Mouse (Mus musculus) liver, embryonic 13.5 days (tissue): ENCODE measurements around the gene Ankzf1. TPM values are rescaled to one million over a fixed set of nuclear protein-coding genes. Genes with fewer than 3 reads are reported as not detected.
"Not testable (repeated sequence)": the region's sequence is repeated elsewhere in the genome, so short reads cannot be mapped to it uniquely, and the experiment has no call there.

Experiments used
- ATAC-seq: fragments of 200-750 bp; cut with Nextera tagmentation; 2 replicates; pipeline ENCODE4 v1.8.0; 2017; ENCODE audit warnings: low read depth, mild to moderate bottlenecking, moderate number of reproducible peaks, moderate library complexity
- DNase-seq: peaks from one replicate; pipeline ENCODE4 v3.0.0; 2022
- H3K27ac ChIP-seq: fragments of 300-500 bp; sonication (generic); 2 replicates; pipeline ENCODE4 v1.5.1; 2015; ENCODE audit warnings: moderate library complexity, mild to moderate bottlenecking, inconsistent platforms
- H3K27me3 ChIP-seq: fragments of 300-500 bp; sonication (generic); 2 replicates; pipeline ENCODE4 v1.6.1; 2015; ENCODE audit warnings: mild to moderate bottlenecking, inconsistent platforms
- H3K36me3 ChIP-seq: fragments of 300-500 bp; sonication (generic); 2 replicates; pipeline ENCODE4 v1.6.1; 2015; ENCODE audit warnings: mild to moderate bottlenecking, inconsistent platforms
- H3K4me1 ChIP-seq: fragments of 300-500 bp; sonication (generic); replicated peaks from 2 replicates; pipeline ENCODE4 v1.6.1; 2015; ENCODE audit warnings: inconsistent platforms
- H3K4me2 ChIP-seq: fragments of 300-500 bp; sonication (generic); 2 replicates; pipeline ENCODE4 v1.6.1; 2015; ENCODE audit warnings: inconsistent platforms, mild to moderate bottlenecking, moderate library complexity
- H3K4me3 ChIP-seq: fragments of 300-500 bp; sonication (generic); replicated peaks from 2 replicates; pipeline ENCODE4 v1.5.1; 2015; ENCODE audit warnings: mild to moderate bottlenecking, inconsistent platforms
- H3K9ac ChIP-seq: fragments of 300-500 bp; sonication (generic); 2 replicates; pipeline ENCODE4 v1.6.1; 2015; ENCODE audit warnings: mild to moderate bottlenecking, inconsistent platforms
- H3K9me3 ChIP-seq: fragments of 300-500 bp; sonication (generic); replicated peaks from 2 replicates; pipeline ENCODE4 v1.6.1; 2016; ENCODE audit warnings: inconsistent platforms
- WGBS: fragments of 180-500 bp; shearing (Covaris S2); methylation state at CpG from one replicate; pipeline ENCODE4 v1.1.7; 2015; ENCODE audit not compliant: insufficient replicate concordance; 5-methylcytosine and 5-hydroxymethylcytosine counted together
- polyA plus RNA-seq: library from polyadenylated mRNA; unstranded; fragments of >200 nt; fragmentation: Nextera tagmentation; extraction: Ambion mirVana; gene quantifications from 2 replicates; pipeline ENCODE4 v1.2.1, GENCODE M21; 2015

The Ankzf1 gene
- polyA plus RNA-seq, 1 experiment from 2014 or later = 9.3 TPM

DNA sequence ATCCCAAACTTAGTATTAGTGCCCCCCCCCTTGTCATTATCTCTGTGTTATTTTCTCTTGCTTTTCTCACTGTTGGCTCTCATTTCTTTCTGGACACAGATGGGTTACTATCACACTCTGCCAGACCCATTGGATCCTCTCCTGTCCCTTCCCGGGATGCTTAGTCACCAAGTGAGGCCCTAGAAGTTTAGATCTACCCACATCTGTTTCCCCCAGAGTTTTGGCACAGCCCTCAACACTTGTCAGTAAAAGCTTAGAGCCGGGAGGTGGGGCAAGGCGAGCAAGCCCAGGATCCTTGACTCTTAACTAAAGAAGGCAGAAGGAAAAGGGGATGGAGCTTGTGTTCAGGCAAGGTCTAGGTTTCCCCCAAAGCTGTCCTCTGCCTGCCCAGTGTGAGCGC, 37.2 kb downstream of the Ankzf1 start:
- ATAC-seq = peak; percentile 90
- H3K9ac ChIP-seq = peak overlapping the region; percentile 58
- WGBS = 29% methylated on average over 4 of the region's 4 CpGs

DNA sequence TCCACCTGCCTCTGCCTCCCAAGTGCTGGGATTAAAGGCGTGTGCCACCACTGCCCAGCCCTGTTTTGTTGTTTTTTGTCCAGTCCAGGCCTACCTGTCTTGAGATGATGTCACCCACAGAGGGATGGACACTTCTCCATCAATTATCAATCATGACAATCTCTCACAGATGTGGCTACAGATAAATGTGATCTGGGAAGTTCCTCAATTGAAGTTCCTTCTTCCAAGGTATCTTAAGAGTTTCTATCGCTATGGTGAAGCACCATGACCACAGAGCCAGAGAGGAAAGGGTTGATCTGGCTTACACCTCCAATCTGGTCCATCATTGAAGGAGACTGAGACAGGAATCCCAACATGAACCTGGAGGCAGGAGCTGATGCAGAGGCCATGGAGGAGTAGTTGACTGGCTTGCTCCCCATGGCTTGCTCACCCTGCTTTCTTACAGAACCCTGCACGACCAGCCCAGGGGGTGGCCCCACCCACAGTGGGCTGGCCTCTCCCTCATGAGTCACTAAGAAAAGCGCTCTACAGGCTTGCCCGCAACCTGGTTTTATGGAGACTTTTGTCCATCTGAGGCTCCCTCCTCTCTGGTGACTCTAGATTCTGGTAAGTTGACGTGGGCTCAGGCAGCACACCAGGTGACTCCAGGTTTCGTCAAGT, 38.5 kb downstream of the Ankzf1 start:
- peaks cover 75% of the 10 kb centered on the region for H3K4me1 ChIP-seq
- peak overlapping the region; percentile 66; the same call in 1 of the 2 replicates for H3K27ac ChIP-seq
- ATAC-seq = 0 out of 2 replicates have a peak, but pooled peaks have one; percentile 33
- H3K36me3 ChIP-seq = no peaks in the 10 kb centered on the region
- H3K4me3 ChIP-seq = no peak overlapping the region
- 55% methylated on average over 7 of the region's 7 CpGs for WGBS
- H3K9ac ChIP-seq = no peak overlapping the region; the same call in 1 of the 2 replicates
- no peaks in the 10 kb centered on the region for H3K9me3 ChIP-seq
- H3K4me2 ChIP-seq = peak overlapping the region; percentile 23; the same call in 1 of the 2 replicates
- peak; percentile 38 for DNase-seq
- H3K27me3 ChIP-seq = no peaks in the 10 kb centered on the region

More for the DNA sequence above, 37.2 kb downstream of the Ankzf1 start:
- H3K27ac ChIP-seq = peak overlapping the region; percentile 92
- H3K4me2 ChIP-seq = peak overlapping the region; percentile 46
- H3K27me3 ChIP-seq = no peaks in the 10 kb centered on the region
- DNase-seq = peak; percentile 61
- H3K4me3 ChIP-seq = 0 out of 2 replicates have a peak overlapping the region, but pooled peaks have one; percentile 5
- H3K36me3 ChIP-seq = no peaks in the 10 kb centered on the region
- peaks cover 75% of the 10 kb centered on the region for H3K4me1 ChIP-seq
- no peaks in the 10 kb centered on the region for H3K9me3 ChIP-seq

DNA sequence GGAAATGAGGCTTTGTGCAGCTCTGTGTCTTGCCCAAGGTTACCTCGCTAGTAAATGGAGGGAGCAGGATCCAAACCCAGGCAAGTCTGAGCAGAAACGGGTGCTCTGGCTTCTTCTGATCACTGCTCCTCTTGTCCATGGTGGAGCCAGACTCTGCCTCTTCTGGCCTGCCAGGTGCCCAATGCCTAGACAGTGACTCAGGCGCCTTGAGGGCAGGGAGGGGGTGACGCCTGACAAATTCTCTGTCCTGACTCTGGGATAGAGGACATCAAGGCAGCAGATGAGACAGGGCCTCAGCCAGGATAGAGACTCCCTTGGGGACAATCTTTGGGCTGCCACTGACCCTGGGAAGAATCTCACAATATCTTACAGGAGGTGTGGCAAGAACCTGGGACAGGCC, 39.3 kb downstream of the Ankzf1 start:
- no peaks in the 10 kb centered on the region for H3K9me3 ChIP-seq
- H3K4me2 ChIP-seq = no peak overlapping the region
- ATAC-seq (no peak), DNase-seq (no peak)
- H3K27ac ChIP-seq = peak overlapping the region; percentile 66
- no peak overlapping the region for H3K4me3 ChIP-seq
- H3K27me3 ChIP-seq = no peaks in the 10 kb centered on the region
- peaks cover 75% of the 10 kb centered on the region for H3K4me1 ChIP-seq
- 59% methylated on average over 4 of the region's 4 CpGs for WGBS
- no peaks in the 10 kb centered on the region for H3K36me3 ChIP-seq
- peak overlapping the region; percentile 26 for H3K9ac ChIP-seq

DNA sequence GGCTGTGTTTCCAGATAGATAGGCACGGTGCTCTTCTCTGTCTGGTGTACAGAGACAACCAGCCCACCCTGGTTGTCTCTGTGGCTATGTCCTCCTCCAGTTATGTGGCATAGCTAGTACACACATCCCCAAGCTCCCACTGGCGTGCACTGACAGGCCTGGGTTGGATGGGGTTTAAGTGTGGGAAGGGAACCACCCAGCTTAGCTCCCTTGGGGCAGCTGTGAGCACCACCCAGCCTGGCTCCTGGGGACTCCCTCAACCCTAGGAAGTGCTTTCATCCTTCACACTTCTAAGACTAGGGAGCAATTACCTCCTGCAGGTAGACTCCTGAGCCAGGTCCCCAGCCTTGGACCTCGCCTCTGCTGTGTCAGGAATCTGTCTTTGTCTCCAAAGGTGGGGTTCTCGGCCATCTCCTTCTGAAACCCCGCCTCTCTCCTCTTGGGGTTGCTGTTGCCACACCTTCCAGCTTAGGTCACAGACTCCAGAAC, 39.8 kb downstream of the Ankzf1 start, which contains the start of gene A630095N17Rik:
Gene A630095N17Rik (minus strand): TSS at position 439 of the 489 bp plus-strand sequence.
- Histone ChIP-seq H3K4me2 (no peak within 1 kb of the TSS), H3K9me3 (no peaks in the 10 kb centered on the region), H3K36me3 (no peaks in the 10 kb centered on the region), H3K4me1 (peaks cover 72% of the 10 kb centered on the region), H3K27ac (peak within 1 kb of the TSS; percentile 66), H3K9ac (peak within 1 kb of the TSS; percentile 26), H3K4me3 (no peak within 1 kb of the TSS), H3K27me3 (no peaks in the 10 kb centered on the region)
- ATAC-seq (no peak), DNase-seq (no peak)
- 57% methylated on average over 5 of the region's 5 CpGs for WGBS

DNA sequence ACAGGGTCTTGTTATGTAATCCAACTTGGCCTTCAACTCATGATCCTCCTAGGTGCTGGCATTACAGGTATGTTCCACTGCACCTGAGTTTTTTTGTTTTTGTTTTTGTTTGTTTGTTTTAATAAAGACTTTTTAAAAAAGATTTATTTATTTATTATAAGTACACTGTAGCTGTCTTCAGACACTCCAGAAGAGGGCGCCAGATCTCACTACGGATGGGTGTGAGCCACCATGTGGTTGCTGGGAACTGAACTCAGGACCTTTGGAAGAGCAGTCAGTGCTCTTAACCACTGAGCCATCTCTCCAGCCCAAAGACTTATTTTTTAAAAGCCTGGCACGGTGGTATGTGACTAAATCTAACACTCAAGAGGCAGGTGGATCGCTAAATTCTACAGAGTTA, 40.5 kb downstream of the Ankzf1 start:
- H3K27me3 ChIP-seq, ATAC-seq, DNase-seq, H3K27ac ChIP-seq, H3K4me3 ChIP-seq, H3K9me3 ChIP-seq, H3K4me2 ChIP-seq, H3K36me3 ChIP-seq, H3K9ac ChIP-seq: not testable (repeated sequence)
- peaks cover 73% of the 10 kb centered on the region for H3K4me1 ChIP-seq
- WGBS = 52% methylated on average over 4 of the region's 4 CpGs

DNA sequence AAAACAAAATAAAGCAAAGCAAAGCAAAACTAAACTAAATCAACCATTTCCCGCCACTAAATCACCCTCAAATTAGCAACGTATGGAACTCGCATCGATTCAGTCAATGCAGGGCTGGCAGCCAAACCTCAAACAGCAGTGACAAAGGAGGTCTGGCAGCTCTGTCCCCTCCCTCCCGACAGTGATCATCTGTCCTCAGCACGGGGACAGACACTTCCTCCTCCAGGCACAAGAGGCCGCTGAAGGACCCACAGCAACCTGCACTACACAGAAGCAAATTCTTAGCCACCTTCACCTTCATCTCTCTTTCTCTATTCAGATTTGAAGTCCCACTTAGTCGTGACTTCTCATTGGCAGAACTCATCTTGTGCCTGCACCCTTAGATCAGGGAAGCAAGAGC, 42.7 kb downstream of the Ankzf1 start:
- Histone ChIP-seq H3K36me3 (peaks cover 5% of the 10 kb centered on the region), H3K4me2 (peak overlapping the region; percentile 87; the same call in 1 of the 2 replicates), H3K4me3 (0 out of 2 replicates have a peak overlapping the region, but pooled peaks have one; percentile 65), H3K9ac (peak overlapping the region; percentile 77), H3K4me1 (peaks cover 79% of the 10 kb centered on the region), H3K27me3 (no peaks in the 10 kb centered on the region), H3K9me3 (no peaks in the 10 kb centered on the region), H3K27ac (peak overlapping the region; percentile 99)
- under 1% methylated on average over 8 of the region's 8 CpGs for WGBS
- DNase-seq = peak; percentile 68
- ATAC-seq = no peak

DNA sequence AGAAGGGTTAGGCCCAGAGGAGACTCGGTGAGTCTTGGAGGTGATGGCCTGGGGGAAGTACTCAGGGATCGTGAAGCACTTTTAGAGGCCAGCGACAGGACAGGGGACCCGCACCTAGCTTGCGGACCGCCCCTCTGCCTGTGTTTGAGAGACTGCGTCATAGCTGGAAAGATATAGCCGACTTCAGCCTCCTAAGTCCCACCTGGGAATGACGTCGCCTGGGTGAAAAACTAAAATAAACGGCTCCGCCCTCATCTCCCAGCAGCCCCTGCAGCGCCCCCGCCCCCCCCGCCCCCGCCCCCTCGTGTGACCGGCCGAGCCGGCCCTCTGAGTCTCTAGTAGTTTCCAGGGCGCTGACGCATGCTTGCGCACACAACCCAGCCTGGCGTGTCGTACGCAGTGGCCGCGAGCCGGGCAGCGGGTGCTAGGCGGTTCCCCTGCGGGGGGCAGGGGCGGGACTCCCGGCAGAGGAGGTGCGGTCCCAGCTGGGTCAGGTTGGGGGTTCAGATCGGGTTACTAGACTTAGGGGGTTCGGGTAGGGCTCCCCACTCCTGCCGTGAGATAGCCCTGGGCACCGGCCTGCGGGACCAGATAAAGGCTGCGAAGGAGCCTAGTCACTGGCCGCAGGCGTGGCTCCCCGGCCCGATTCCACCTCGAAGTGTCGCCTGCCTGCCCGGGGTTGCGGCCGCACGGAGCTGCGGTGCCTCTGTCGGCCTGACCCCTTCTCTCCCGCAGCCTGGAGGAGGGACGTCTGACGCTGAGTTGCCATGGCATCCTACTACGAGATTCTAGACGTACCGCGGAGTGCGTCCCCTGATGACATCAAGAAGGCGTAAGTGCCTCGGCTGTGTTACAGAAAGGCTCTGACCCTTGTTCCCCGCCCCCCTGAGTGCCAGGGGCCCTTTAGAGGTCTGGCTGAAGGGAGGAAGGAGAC, 44.4 kb downstream of the Ankzf1 start, which contains the start of gene Dnajb2:
Gene Dnajb2 (plus strand): TSS at position 290 of the 934 bp plus-strand sequence.
- H3K4me3 ChIP-seq = peak within 1 kb of the TSS; percentile 65
- peak; percentile 96 for ATAC-seq
- 1% methylated on average over 64 of the region's 64 CpGs for WGBS

DNA sequence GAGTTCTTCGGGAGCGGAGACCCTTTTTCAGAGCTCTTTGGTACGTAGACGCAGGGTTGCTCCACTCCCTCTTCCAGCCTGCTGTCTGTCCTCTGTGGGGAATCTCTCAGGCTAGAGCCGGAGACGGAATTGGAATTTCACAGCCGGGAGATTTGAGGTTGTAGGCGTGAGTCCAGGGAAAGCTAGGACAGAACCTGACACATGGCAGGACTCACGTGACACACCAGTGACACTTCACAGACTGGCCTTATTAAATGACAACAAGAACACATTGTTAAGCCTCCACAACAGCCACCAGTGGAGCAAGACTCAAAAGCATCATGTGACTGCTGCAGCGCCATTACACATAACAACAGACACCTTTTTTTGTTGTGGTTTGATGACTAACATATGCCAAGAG, 47.6 kb downstream of the Ankzf1 start:
- Histone ChIP-seq H3K36me3 (peaks cover 34% of the 10 kb centered on the region), H3K4me1 (peaks cover 43% of the 10 kb centered on the region)

More for the DNA sequence above, 44.4 kb downstream of the Ankzf1 start, which contains the start of gene Dnajb2:
- H3K36me3 ChIP-seq = peaks cover 19% of the 10 kb centered on the region
- H3K9ac ChIP-seq = peak within 1 kb of the TSS; percentile 77
- peak; percentile 94 for DNase-seq
- H3K27ac ChIP-seq = peak within 1 kb of the TSS; percentile 99
- peaks cover 61% of the 10 kb centered on the region for H3K4me1 ChIP-seq
- no peaks in the 10 kb centered on the region for H3K27me3 ChIP-seq
- no peaks in the 10 kb centered on the region for H3K9me3 ChIP-seq
- peak within 1 kb of the TSS; percentile 87 for H3K4me2 ChIP-seq

DNA sequence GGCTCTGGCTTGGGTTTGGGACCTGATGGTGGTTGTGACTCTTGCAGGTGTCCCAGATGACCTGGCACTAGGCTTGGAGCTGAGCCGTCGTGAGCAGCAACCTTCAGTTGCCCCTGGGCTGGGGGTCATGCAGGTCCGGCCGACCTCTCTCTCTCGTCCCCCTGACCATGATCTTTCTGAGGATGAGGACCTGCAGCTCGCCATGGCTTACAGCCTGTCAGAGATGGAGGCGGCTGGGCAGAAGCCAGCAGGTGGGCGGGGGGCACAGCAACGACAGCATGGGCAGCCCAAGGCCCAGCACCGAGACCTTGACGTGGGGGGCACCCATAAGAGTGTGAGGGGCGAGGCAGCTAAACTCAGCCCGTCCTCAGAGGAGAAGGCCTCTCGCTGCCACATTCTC, 51.5 kb downstream of the Ankzf1 start:
- Histone ChIP-seq H3K4me3 (no peak overlapping the region), H3K9ac (no peak overlapping the region), H3K27ac (no peak overlapping the region), H3K36me3 (peaks cover 34% of the 10 kb centered on the region), H3K4me1 (peaks cover 17% of the 10 kb centered on the region), H3K4me2 (no peak overlapping the region), H3K27me3 (no peaks in the 10 kb centered on the region), H3K9me3 (no peaks in the 10 kb centered on the region)
- ATAC-seq = no peak
- no peak for DNase-seq
- 85% methylated on average over 14 of the region's 14 CpGs for WGBS

More for the DNA sequence above, 47.6 kb downstream of the Ankzf1 start:
- Histone ChIP-seq H3K4me3 (no peak overlapping the region), H3K4me2 (no peak overlapping the region), H3K27me3 (no peaks in the 10 kb centered on the region), H3K9ac (no peak overlapping the region), H3K27ac (no peak overlapping the region), H3K9me3 (no peaks in the 10 kb centered on the region)
- 91% methylated on average over 10 of the region's 10 CpGs for WGBS
- ATAC-seq (no peak), DNase-seq (no peak)

DNA sequence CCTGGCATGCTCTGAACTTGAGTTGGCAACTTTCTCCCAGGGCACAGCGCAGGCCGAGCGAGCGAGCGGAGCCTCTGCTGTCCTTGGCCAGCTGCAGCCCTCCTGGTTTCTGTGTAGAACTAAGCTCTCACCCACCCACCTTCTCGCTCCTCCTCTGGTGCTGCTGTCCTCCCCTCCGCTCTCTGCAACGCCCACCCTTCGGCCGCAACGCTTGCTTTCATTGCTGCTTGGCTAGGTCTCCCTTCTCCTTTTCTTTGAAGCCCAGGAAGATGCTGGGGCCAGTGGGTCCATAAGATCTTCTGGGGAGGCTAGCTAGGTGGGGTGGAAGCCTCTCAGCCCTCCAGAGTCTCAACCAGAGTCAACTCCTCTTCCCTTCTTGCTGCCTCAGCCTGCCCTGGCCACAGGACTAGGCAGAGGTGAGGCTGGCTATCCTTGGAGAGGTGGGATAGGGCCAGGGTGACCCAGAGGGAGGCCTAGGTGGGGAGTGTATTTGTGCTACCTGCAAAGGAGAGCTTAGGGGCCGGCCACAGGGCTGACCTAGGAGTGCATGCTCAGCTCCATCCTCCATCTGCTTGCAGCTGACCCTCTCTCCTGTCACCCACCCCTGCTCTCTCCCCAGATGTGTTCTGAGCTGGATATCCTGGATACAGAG, 52.4 kb downstream of the Ankzf1 start:
- H3K4me3 ChIP-seq = no peak overlapping the region
- WGBS = 90% methylated on average over 12 of the region's 12 CpGs
- no peaks in the 10 kb centered on the region for H3K9me3 ChIP-seq
- peak; percentile 19 for ATAC-seq
- H3K27me3 ChIP-seq = no peaks in the 10 kb centered on the region
- no peak for DNase-seq
- H3K4me2 ChIP-seq = no peak overlapping the region
- H3K9ac ChIP-seq = no peak overlapping the region
- H3K27ac ChIP-seq = peak overlapping the region; percentile 5; the same call in 1 of the 2 replicates
- H3K4me1 ChIP-seq = peaks cover 18% of the 10 kb centered on the region
- peaks cover 32% of the 10 kb centered on the region for H3K36me3 ChIP-seq
